Mouse (Mus musculus): ENCODE measurements at regions not wholly inside any gene's neighbourhood (a gene's known extent, or its start where the extent isn't known, plus 50 kb on each side); places are given as distances from the start of the nearest gene placed in this dataset.
A peak's percentile ranks its signal among the peaks of the same experiment; 100 is the strongest.
"Not testable (repeated sequence)": the region's sequence is repeated elsewhere in the genome, so short reads cannot be mapped to it uniquely, and the experiment has no call there.

GRCm38 (mm10) chrX:19341231-19342007 is 139.7 kb downstream of the Tex13c3 start:
- DNase-seq (ENCODE audit: low spot score in 2 of 2) = not testable (repeated sequence)

DNA sequence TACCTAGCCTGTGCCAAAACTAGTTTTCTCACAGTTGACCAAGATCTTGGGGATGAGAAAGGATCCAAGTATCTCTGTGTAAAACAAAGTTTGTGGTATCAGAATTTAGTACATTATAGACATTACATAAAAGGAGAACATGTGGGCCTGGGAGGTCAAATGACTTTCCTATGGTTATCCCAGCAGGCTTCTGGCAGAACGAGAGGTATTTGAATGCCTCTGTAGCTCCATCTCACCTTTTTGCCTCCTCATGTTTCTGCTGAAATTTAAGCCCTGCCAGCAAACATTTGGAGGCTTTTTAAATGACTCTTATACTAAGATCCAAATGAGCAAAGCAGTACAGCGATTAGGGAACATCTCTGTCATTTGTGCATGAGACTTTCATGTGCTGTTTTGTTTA is 167.8 kb downstream of the Tex13c3 start:
- no peak for DNase-seq (ENCODE audit: low spot score in 2 of 2)

GRCm38 (mm10) chrX:19311809-19312559 is 169.1 kb downstream of the Tex13c3 start:
- DNase-seq (ENCODE audit: low spot score in 2 of 2) = no peak

DNA sequence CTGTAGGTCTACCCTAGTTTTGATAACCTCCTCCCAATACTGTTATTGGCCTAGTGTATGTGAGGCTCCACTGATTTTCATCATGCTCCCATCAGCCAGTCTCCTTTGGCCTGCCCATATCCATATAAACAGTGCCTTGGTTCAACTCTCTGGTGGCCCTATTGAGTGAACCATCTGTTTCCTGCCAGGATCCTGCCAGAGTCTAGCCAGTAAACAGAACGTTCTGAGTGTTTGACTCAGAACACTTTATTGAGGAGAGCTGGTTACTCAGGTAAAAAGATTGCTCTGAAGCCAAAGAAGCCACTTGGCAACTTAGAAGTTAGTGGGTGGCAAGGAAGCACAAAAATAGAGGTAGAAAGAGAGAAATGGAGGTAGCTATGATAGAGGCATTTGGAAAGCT is 169.7 kb downstream of the Tex13c3 start:
- no peak for DNase-seq (ENCODE audit: low spot score in 2 of 2)

- no peak for DNase-seq (ENCODE audit: low spot score in 2 of 2)
Measured at GRCm38 (mm10) chrX:19288171-19288570, 192.9 kb downstream of the Tex13c3 start.

DNA sequence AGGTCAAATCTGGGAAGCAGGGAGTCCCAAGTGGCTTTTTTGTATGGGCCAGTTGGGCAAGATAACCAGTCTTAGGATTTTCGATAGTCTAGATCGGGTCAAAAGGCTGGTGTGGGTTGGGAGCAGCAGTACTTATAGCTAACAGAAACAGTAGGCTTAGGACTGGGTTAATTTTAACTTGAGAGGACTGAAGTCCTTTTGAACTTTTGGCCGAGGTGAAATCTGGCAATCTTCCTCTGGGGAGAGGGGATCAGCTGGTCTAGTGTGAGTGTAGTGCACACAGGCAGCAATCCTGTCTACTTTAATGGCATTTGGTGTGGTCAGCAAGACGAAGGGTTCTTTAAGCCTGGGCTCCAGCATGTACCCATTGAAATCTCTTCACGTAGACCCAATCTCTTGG is 194.7 kb downstream of the Tex13c3 start:
- DNase-seq (ENCODE audit: low spot score in 2 of 2) = no peak

DNA sequence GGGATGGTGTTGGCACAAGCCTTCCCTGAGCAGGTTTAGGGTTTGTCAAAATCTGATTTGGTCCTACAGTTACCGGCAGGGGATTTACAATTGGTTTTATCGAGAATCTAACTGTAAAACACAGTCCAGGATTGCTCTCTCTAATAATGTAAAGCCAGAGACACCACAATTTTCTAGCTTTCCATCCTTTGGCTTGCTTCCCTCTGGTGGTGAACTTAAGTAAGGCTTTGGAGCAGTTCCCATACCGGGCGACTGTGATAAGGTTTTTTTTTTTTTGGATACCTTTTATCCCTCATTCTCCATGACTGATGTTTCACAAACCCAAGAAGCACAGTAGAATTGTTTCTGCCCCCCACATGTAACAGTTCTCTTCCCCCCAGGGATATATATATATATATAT is 195.3 kb downstream of the Tex13c3 start:
- no peak for DNase-seq (ENCODE audit: low spot score in 2 of 2)

DNA sequence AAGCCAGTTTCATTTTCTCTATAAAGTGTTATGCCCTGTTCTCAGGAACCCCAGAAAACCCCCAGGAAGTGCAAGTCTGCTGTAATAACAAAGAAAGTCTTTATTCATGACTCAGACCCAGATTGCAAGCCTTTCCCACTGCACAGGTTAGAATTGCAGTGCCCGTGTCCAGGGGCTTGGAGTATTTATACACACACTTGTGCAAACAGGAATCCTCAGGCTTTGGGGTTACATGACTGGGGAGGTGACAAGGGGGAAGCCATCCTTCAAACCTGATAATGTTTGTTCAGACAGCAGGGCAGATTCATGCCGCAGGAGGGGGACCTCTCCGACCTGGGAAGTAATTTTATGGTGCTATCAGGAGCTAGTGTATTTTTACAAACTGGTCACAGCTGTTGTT is 198.0 kb downstream of the Tex13c3 start:
- DNase-seq (ENCODE audit: low spot score in 2 of 2) = no peak

GRCm38 (mm10) chrX:19264237-19264636 is 216.9 kb downstream of the Tex13c3 start:
- DNase-seq (ENCODE audit: low spot score in 2 of 2) = no peak

DNA sequence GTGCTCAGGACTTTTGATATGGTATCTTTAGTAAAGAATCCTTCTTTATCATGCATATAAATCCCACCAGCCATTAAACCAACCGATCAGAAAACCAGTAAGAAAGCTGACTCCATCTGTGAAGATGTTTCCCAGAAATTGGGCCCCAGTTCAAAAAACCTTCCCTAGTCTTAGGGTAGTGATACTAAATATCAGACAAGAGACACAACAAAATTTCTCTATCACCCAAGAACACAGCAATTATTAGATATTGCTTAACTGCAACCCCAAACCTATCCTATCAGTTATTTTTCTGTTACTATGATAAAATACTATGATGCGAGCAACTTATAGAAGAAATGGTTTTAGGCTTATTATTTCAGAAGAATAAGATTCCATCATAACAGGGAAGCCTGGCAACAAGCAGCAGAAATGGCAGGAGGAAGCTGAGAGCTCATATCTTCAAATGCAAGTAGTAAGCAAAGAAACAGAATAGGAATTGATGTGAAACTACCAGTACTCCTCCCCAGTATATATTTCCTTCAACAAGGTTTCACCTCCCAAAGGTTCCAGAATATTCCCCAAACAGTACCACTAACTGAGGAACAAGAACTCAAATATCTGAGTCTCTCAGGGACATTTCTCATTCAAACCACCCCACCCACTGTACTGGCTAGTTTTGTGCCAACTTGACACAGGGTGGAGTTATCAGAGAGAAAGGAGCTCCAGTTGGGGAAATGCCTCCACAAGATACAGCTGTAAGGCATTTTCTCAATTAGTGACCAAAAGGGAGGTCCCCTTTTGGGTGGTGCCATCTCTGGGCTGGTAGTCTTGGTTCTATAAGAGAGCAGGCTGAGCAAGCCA is 234.1 kb downstream of the Tex13c3 start:
- DNase-seq (ENCODE audit: low spot score in 2 of 2) = no peak

- DNase-seq (ENCODE audit: low spot score in 2 of 2) = peak; percentile 2 to 4
Measured at GRCm38 (mm10) chrX:19237738-19238261, 243.3 kb downstream of the Tex13c3 start.

DNA sequence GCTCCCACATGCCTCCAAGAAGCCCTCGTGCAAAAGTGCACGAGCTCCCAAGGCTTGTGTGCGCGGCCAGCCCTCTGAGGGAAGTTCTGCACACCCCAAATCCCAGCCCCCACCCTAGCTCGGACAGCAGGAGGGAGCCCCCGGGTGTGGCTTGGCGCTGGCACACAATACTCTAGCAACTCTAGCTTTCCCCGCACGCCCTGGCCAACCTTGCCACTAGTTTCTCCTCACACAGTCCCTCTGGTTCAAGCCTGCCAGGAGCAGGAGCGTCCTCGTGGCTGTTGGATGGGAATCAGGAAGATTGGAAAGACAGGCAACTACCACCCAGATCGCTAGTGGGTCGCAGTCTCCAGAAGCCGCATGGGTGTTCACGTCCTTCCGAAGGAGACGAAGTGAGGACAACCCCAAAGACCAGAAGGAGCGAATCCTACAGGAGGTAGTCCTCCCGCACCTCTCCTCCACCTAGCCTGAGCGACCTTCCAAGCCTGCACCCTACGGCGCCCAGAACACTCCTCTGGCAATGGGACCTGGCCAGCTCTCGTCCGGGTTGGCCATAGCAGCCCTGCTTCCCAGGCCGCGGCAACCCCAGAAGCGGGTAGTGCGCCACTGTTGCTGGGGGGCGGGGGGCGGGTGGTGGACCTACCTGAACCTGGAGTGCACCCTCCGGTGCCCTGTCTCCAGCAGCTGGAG is 243.9 kb downstream of the Tex13c3 start:
- DNase-seq (ENCODE audit: low spot score in 2 of 2) = peak in 1 of 2 experiments; percentile 2

DNA sequence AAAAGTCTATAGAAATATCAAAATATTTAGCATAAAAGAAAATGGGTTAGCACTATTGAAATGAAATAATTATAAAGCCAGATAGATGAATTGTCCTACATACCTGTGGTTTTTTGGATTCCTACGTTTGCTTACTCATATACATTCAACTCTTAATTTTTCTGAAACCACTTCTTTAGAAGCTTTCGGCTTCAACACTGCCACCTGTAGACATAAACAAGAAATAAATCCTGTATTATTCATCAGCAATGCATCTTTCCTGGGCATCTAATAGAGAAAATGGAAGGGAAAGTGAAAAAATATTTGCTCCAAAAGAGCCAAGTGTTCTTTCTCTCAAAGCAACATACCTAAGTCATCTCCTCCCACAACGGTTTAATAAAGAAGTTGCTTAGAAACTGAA is 245.7 kb downstream of the Tex13c3 start:
- DNase-seq (ENCODE audit: low spot score in 2 of 2) = no peak

- no peak for DNase-seq (ENCODE audit: low spot score in 2 of 2)
Measured at GRCm38 (mm10) chrX:19231823-19232222, 249.3 kb downstream of the Tex13c3 start.

GRCm38 (mm10) chrX:19223336-19223735 is 257.8 kb downstream of the Tex13c3 start:
- DNase-seq (ENCODE audit: low spot score in 2 of 2) = no peak

DNA sequence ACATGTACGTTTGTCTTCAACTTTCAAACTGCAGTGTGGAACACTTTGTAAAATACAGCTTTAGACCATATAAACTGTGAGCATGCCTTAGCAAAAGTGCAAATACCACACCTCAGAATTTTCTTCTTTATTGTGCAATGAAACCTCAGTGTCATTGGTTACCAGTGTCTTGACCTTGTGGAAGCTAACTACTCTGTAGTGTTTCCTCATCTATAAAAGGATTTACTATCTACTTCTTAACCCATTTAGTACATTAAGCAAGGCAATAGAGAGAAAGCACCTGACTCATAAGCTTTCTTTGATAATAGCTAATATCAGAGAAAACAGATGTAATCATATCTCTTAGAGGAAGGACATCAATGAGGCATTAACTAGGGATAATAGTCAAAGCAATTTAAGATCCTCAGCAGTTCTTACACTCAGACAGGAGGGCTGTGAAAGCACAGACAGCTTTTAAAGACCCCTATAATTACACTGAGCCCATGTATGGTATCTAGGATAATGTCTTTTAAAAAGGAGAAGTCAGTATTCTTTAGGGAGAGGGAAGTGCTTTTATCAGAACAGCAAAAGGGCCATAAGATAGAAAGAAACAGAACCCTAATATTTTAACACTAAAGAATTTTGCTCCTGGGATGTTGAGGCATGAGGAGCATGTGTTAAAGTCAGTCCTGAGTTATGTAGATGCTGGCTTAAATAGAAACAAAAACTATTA is 260.2 kb downstream of the Tex13c3 start:
- DNase-seq (ENCODE audit: low spot score in 2 of 2) = no peak

DNA sequence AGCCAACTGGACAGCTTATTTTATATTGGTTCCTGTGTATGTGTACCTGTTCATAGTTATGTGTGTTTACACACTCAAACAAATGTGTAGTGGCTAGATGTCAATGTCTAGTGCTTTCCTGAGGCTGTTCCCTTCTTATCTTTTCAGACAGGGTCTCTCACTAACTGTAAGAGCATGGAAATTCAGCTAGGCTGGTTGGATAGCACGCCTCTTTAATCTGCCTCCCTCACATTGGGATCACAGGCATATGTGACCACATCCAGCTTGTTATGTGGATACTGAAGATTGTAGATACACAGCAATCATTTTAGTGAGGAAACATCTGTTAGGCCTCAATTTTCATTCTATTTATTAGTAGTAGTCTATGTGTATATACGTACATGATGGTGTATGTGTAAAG is 261.4 kb downstream of the Tex13c3 start:
- no peak for DNase-seq (ENCODE audit: low spot score in 2 of 2)

GRCm38 (mm10) chrX:19219301-19219700 is 261.8 kb downstream of the Tex13c3 start:
- no peak for DNase-seq (ENCODE audit: low spot score in 2 of 2)

- DNase-seq (ENCODE audit: low spot score in 2 of 2) = no peak
Measured at GRCm38 (mm10) chrX:19206420-19206819, 274.7 kb downstream of the Tex13c3 start.

GRCm38 (mm10) chrX:19202542-19202941 is 278.6 kb downstream of the Tex13c3 start:
- no peak for DNase-seq (ENCODE audit: low spot score in 2 of 2)

All from adrenal gland, postnatal 4 days (tissue).